Mouse (Mus musculus) MEL (cell line): ENCODE data around the gene Hspa12a. TPM values are rescaled to one million over a fixed set of nuclear protein-coding genes. Genes with fewer than 3 reads are reported as not detected.
A peak's percentile ranks its signal among the peaks of the same experiment; 100 is the strongest.

Experiments used
- DNase-seq: peaks from one replicate; pipeline ENCODE4 v3.0.0; 2011; ENCODE audit warnings: low read depth, low spot score
- H3K27ac ChIP-seq: 2 replicates; pipeline ENCODE4 v1.5.1; 2012; ENCODE audit warnings: low read depth, mild to moderate bottlenecking, control low read depth, low read length, moderate library complexity; ENCODE audit not compliant: control insufficient read depth
- H3K27me3 ChIP-seq, 2 experiments: fragments of 150-350 bp in 1 of 2; sonication (generic) in 1 of 2; 2 replicates each; pipeline ENCODE4 v1.6.1; 2012; ENCODE audit warnings: low read length in 2 of 2, mild to moderate bottlenecking in 2 of 2, improper control_type of control experiment in 1 of 2, moderate library complexity in 1 of 2; ENCODE audit not compliant: insufficient read depth in 2 of 2, control insufficient read depth in 1 of 2
- H3K36me3 ChIP-seq, 2 experiments: 2 replicates each; pipeline ENCODE4 v1.6.1; 2012 to 2014; ENCODE audit warnings: low read length in 2 of 2, improper control_type of control experiment in 1 of 2, inconsistent platforms in 1 of 2, mild to moderate bottlenecking in 1 of 2; ENCODE audit not compliant: insufficient read depth in 2 of 2, control insufficient read depth in 1 of 2
- H3K4me1 ChIP-seq, 2 experiments: fragments of 150-350 bp in 1 of 2; sonication (generic) in 1 of 2; 2 replicates each; pipeline ENCODE4 v1.6.1; 2012; ENCODE audit warnings: low read length in 2 of 2, improper control_type of control experiment in 1 of 2, mild to moderate bottlenecking in 1 of 2; ENCODE audit not compliant: insufficient read depth in 2 of 2, control insufficient read depth in 1 of 2
- H3K4me3 ChIP-seq, 2 experiments: fragments of 150-350 bp in 1 of 2; sonication (generic) in 1 of 2; 2 replicates each; pipeline ENCODE4 v1.5.1; 2012; ENCODE audit warnings: low read depth in 2 of 2, low read length in 2 of 2, mild to moderate bottlenecking in 2 of 2, moderate library complexity in 2 of 2, control low read depth in 1 of 2, improper control_type of control experiment in 1 of 2; ENCODE audit not compliant: control insufficient read depth in 1 of 2, insufficient read depth in 1 of 2
- H3K79me2 ChIP-seq: 2 replicates; pipeline ENCODE4 v1.6.1; 2012; ENCODE audit warnings: mild to moderate bottlenecking, low read length, moderate library complexity; ENCODE audit not compliant: control insufficient read depth, poor library complexity, insufficient read depth
- H3K9ac ChIP-seq: 2 replicates; pipeline ENCODE4 v1.6.1; 2012; ENCODE audit warnings: low read depth, mild to moderate bottlenecking, control low read depth, low read length, moderate library complexity; ENCODE audit not compliant: control insufficient read depth, poor library complexity, severe bottlenecking
- H3K9me3 ChIP-seq: fragments of 150-350 bp; sonication (generic); replicated peaks from 2 replicates; pipeline ENCODE4 v1.6.1; 2012; ENCODE audit warnings: mild to moderate bottlenecking, low read length, improper control_type of control experiment, moderate library complexity; ENCODE audit not compliant: insufficient read depth
- CHD1 ChIP-seq: IDR thresholded peaks from 2 replicates; pipeline ENCODE4 v1.6.1; 2012; ENCODE audit warnings: low read depth, mild to moderate bottlenecking, inconsistent platforms, low read length, improper control_type of control experiment
- CTCF ChIP-seq, 3 experiments: IDR thresholded peaks in 2 of 3; conservative IDR thresholded peaks in 1 of 3; 2 replicates each; pipeline ENCODE4 v1.5.1; 2011 to 2012; ENCODE audit warnings: low read length in 3 of 3, low read depth in 2 of 3, mild to moderate bottlenecking in 2 of 3, improper control_type of control experiment in 1 of 3, inconsistent platforms in 1 of 3, mixed read lengths in 1 of 3, moderate library complexity in 1 of 3; ENCODE audit not compliant: control insufficient read depth in 1 of 3, insufficient read depth in 1 of 3, poor library complexity in 1 of 3, severe bottlenecking in 1 of 3
- ETS1 ChIP-seq: IDR thresholded peaks from 2 replicates; pipeline ENCODE4 v1.6.1; 2012; ENCODE audit warnings: low read depth, mild to moderate bottlenecking, inconsistent platforms, low read length, improper control_type of control experiment, moderate library complexity
- GABPA ChIP-seq: IDR thresholded peaks from 2 replicates; pipeline ENCODE4 v1.6.1; 2012; ENCODE audit warnings: low read depth, mild to moderate bottlenecking, inconsistent platforms, low read length, improper control_type of control experiment, moderate library complexity
- GATA1 ChIP-seq: IDR thresholded peaks from 2 replicates; pipeline ENCODE4 v1.6.1; 2011; ENCODE audit warnings: low read depth, low read length, improper control_type of control experiment
- JUND ChIP-seq: IDR thresholded peaks from 2 replicates; pipeline ENCODE4 v1.6.1; 2011; ENCODE audit warnings: low read depth, mild to moderate bottlenecking, improper control_type of control experiment, low read length
- KAT2A ChIP-seq: conservative IDR thresholded peaks from 2 replicates; pipeline ENCODE4 v1.6.1; 2012; ENCODE audit warnings: low read depth, low read length, improper control_type of control experiment, inconsistent platforms
- MAZ ChIP-seq: IDR thresholded peaks from 2 replicates; pipeline ENCODE4 v1.6.1; 2012; ENCODE audit warnings: low read depth, mild to moderate bottlenecking, inconsistent platforms, low read length, improper control_type of control experiment
- MXI1 ChIP-seq: IDR thresholded peaks from 2 replicates; pipeline ENCODE4 v1.6.1; 2011; ENCODE audit warnings: mild to moderate bottlenecking, low read depth, low read length, improper control_type of control experiment
- MYB ChIP-seq: IDR thresholded peaks from 2 replicates; pipeline ENCODE4 v1.6.1; 2011; ENCODE audit warnings: mild to moderate bottlenecking, low read depth, low read length, improper control_type of control experiment
- MYC ChIP-seq: IDR thresholded peaks from 2 replicates; pipeline ENCODE4 v1.6.1; 2011; ENCODE audit warnings: low read depth, mild to moderate bottlenecking, low read length, improper control_type of control experiment, moderate library complexity
- NELFE ChIP-seq: IDR thresholded peaks from 2 replicates; pipeline ENCODE4 v1.6.1; 2011; ENCODE audit warnings: low read depth, low read length, improper control_type of control experiment
- NRF1 ChIP-seq: IDR thresholded peaks from 2 replicates; pipeline ENCODE4 v1.6.1; 2014; ENCODE audit warnings: low read depth, mild to moderate bottlenecking, inconsistent platforms, low read length, improper control_type of control experiment, moderate library complexity; ENCODE audit not compliant: poor library complexity, insufficient read depth, severe bottlenecking
- POLR2AphosphoS2 ChIP-seq: IDR thresholded peaks from 2 replicates; pipeline ENCODE4 v1.6.1; 2011; ENCODE audit warnings: low read length, improper control_type of control experiment
- TBP ChIP-seq: IDR thresholded peaks from 2 replicates; pipeline ENCODE4 v1.8.0; 2011; ENCODE audit warnings: low read depth, low read length, improper control_type of control experiment
- TCF12 ChIP-seq: IDR thresholded peaks from 2 replicates; pipeline ENCODE4 v1.6.1; 2014; ENCODE audit warnings: low read depth, mild to moderate bottlenecking, inconsistent platforms, low read length, improper control_type of control experiment, moderate library complexity
- USF1 ChIP-seq: IDR thresholded peaks from 2 replicates; pipeline ENCODE4 v1.6.1; 2014; ENCODE audit warnings: low read depth, mild to moderate bottlenecking, inconsistent platforms, low read length, improper control_type of control experiment, moderate library complexity
- ZC3H11A ChIP-seq: IDR thresholded peaks from 2 replicates; pipeline ENCODE4 v1.6.1; 2012; ENCODE audit warnings: low read depth, mild to moderate bottlenecking, inconsistent platforms, low read length, improper control_type of control experiment
- ZKSCAN1 ChIP-seq: IDR thresholded peaks from 2 replicates; pipeline ENCODE4 v1.6.1; 2012; ENCODE audit warnings: low read depth, mild to moderate bottlenecking, inconsistent platforms, low read length, improper control_type of control experiment, moderate library complexity
- ZMIZ1 ChIP-seq: IDR thresholded peaks from 2 replicates; pipeline ENCODE4 v1.6.1; 2012; ENCODE audit warnings: low read depth, mild to moderate bottlenecking, inconsistent platforms, low read length, improper control_type of control experiment, moderate library complexity
- ZNF384 ChIP-seq: IDR thresholded peaks from 2 replicates; pipeline ENCODE4 v1.6.1; 2012; ENCODE audit warnings: low read depth, mild to moderate bottlenecking, inconsistent platforms, low read length, improper control_type of control experiment
- polyA plus RNA-seq, 2 experiments: library from polyadenylated mRNA; stranded (reverse) in 1 of 2; unstranded in 1 of 2; fragments of >175 nt in 1 of 2; fragments of >200 nt in 1 of 2; gene quantifications; 2 replicates each; pipeline versions ENCODE4 v1.2.1 to v1.2.4; 2012; ENCODE audit warnings: low replicate concordance in 2 of 2, low read depth in 1 of 2; ENCODE audit not compliant: insufficient read length in 2 of 2, insufficient read depth in 1 of 2, missing spikeins in 1 of 2
- total RNA-seq: library from RNA; depleted of rRNA; stranded (reverse); fragments of 300-350 nt; gene quantifications from 2 replicates; pipeline ENCODE4 v1.2.3, GENCODE M21; 2012

The Hspa12a gene
- total and polyA plus RNA-seq, 3 experiments: not detected

DNA sequence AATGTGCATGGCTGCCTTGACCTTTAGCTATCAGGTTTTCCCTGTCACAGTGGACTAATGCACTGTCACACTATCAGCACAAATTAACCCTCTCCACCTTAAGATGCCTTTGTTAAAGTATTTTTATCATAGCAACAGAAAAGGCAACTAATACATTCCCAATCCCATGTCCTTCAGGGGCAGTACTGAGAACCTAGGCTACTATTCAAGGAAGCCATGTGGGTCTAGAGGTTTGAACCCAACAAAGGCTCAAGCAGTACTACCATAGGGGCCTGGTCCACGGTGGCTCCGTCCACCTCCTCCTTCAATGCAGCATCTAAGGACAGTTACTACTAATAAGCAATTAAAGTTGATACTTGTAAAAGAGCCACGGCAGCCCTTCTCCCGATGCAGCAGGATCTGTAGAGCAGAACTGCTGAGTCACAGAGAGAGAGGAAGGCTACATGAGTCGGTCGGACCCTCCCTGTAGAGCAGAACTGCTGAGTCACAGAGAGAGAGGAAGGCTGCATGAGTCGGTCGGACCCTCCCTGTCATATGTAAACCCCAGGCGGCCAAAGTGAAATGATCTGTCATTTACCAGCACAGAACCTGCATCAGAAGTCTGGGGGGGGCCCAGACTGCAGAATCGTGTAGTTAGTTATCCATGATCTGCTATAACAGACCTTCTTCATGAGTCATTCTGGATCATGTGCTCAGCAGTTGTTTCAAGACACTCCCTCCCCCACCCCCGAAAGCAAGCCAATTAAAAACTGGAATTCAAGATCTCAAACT is 35.1 kb upstream of the Hspa12a start (continued):
- TF ChIP-seq USF1: peak; percentile 69
- TF ChIP-seq MYB: no peak; the same call in 1 of the 2 replicates
- no peak for TF ChIP-seq CTCF (IDR thresholded peaks at IDR 0.05 in 2 of 3, conservative IDR thresholded peaks at IDR 0.05 in 1 of 3; ENCODE audit: control insufficient read depth in 1 of 3, insufficient read depth in 1 of 3, low read depth in 2 of 3, low read length in 3 of 3, poor library complexity in 1 of 3, severe bottlenecking in 1 of 3)
- no peak for TF ChIP-seq ZC3H11A

GRCm38 (mm10) chr19:58975216-58975863 is 31.9 kb upstream of the Hspa12a start:
- Histone ChIP-seq H3K9me3 (no peaks in the 10 kb centered on the region), H3K9ac (no peak overlapping the region), H3K27ac (no peak overlapping the region), H3K4me3 (no peak overlapping the region), H3K36me3 (peaks cover 0 to 5% of the 10 kb centered on the region in 2 experiments; a peak in 2 of 4 replicates), H3K27me3 (no peaks in the 10 kb centered on the region), H3K4me1 (peaks cover 3 to 10% of the 10 kb centered on the region in 2 experiments; a peak in 2 of 4 replicates), H3K79me2 (no peaks in the 10 kb centered on the region)
- no peak for DNase-seq
- TF ChIP-seq NRF1 (no peak), POLR2AphosphoS2 (no peak), MYC (no peak), ZKSCAN1 (no peak), JUND (no peak), TCF12 (no peak), USF1 (no peak), ETS1 (no peak), TBP (no peak)

DNA sequence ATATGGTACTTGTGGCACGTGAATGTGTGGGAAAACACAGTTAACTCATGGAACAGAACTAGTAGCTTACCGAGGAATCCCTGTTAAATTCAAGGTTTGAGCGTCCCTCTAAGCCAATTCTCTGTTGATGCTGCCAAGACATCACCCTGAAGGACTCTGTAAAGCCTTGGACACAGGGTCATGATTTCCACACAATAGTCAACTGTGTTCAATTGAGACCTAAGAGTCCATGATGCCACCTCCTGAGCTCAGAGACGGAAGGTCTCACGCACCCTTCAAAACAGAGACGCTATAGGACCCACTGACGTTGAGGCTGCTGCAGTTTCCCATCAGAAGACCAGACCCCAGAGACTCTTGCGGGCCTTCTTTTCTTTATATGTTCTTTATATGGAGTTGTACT is 30.7 kb upstream of the Hspa12a start:
- TF ChIP-seq USF1: no peak
- TF ChIP-seq TCF12: no peak
- no peak for TF ChIP-seq GABPA
- TF ChIP-seq MXI1: no peak
- TF ChIP-seq GATA1: no peak
- TF ChIP-seq ZMIZ1: no peak
- no peak for TF ChIP-seq KAT2A
- TF ChIP-seq ZNF384: no peak
- TF ChIP-seq NELFE: no peak
- no peak for TF ChIP-seq CHD1
- no peak for TF ChIP-seq MAZ

More for the DNA sequence above, 30.7 kb upstream of the Hspa12a start:
- no peak for DNase-seq
- no peaks in the 10 kb centered on the region for H3K79me2 ChIP-seq
- peaks cover 3 to 8% of the 10 kb centered on the region in 2 experiments; a peak in 2 of 4 replicates for H3K4me1 ChIP-seq
- H3K4me3 ChIP-seq: no peak overlapping the region
- H3K27me3 ChIP-seq: no peaks in the 10 kb centered on the region
- no peak overlapping the region for H3K27ac ChIP-seq
- H3K36me3 ChIP-seq: peaks cover 0 to 5% of the 10 kb centered on the region in 2 experiments; a peak in 2 of 4 replicates
- H3K9me3 ChIP-seq: no peaks in the 10 kb centered on the region
- H3K9ac ChIP-seq: no peak overlapping the region
